Mouse (Mus musculus): ENCODE data around the gene Rnf217. TPM values are rescaled to one million over a fixed set of nuclear protein-coding genes. Genes with fewer than 3 reads are reported as not detected.

Gene Rnf217
- polyA plus RNA-seq (2011; ENCODE audit: insufficient read depth, insufficient read length, low replicate concordance, missing spikeins): 0.50 TPM in 1 of 2 replicates, not detected in the other

GRCm38 (mm10) chr10:31609066-31609961 lies at the start of gene Rnf217:
Rnf217 (minus strand) TSS chr10:31609184.
- no peak for TF ChIP-seq POLR2A (IDR thresholded peaks at IDR 0.05; ENCODE audit: borderline replicate concordance, control insufficient read depth, low read depth, low read length)
- TF ChIP-seq CTCF (IDR thresholded peaks at IDR 0.05; ENCODE audit: control insufficient read depth, insufficient read depth, low read length): no peak

GRCm38 (mm10) chr10:31647270-31647669 lies 38.3 kb upstream of the Rnf217 start:
- 61% methylated on average over 3 of the region's 3 CpGs for WGBS
- H3K27ac ChIP-seq (ENCODE audit: control insufficient read depth, insufficient read depth, low read depth, low read length, poor library complexity): no peak overlapping the region
- no peak overlapping the region for H3K4me3 ChIP-seq (replicated peaks; ENCODE audit: control insufficient read depth, low read depth, low read length)
- TF ChIP-seq CTCF (IDR thresholded peaks at IDR 0.05; ENCODE audit: control insufficient read depth, insufficient read depth, low read length) (no peak), POLR2A (IDR thresholded peaks at IDR 0.05; ENCODE audit: borderline replicate concordance, control insufficient read depth, low read depth, low read length) (no peak)
- H3K4me1 ChIP-seq (ENCODE audit: control insufficient read depth, insufficient read depth, low read length): no peaks in the 10 kb centered on the region

More at GRCm38 (mm10) chr10:31609066-31609961, at the start of gene Rnf217:
- Histone ChIP-seq H3K4me3 (replicated peaks; ENCODE audit: control insufficient read depth, low read depth, low read length) (peak within 1 kb of the TSS; percentile 39), H3K4me1 (ENCODE audit: control insufficient read depth, insufficient read depth, low read length) (no peaks in the 10 kb centered on the region; the same call in 1 of the 2 replicates), H3K27ac (ENCODE audit: control insufficient read depth, insufficient read depth, low read depth, low read length, poor library complexity) (peak within 1 kb of the TSS; percentile 39; the same call in 1 of the 2 replicates)
- 3% methylated on average over 98 of the region's 106 CpGs for WGBS

- H3K4me1 ChIP-seq (ENCODE audit: control insufficient read depth, insufficient read depth, low read length): no peaks in the 10 kb centered on the region
- no peak for TF ChIP-seq CTCF (IDR thresholded peaks at IDR 0.05; ENCODE audit: control insufficient read depth, insufficient read depth, low read length)
- TF ChIP-seq POLR2A (IDR thresholded peaks at IDR 0.05; ENCODE audit: borderline replicate concordance, control insufficient read depth, low read depth, low read length): no peak
- WGBS: 66% methylated on average over 1 of the region's 1 CpGs
Measured at GRCm38 (mm10) chr10:31646083-31646482, 37.1 kb upstream of the Rnf217 start.

GRCm38 (mm10) chr10:31635098-31635497 lies 26.1 kb upstream of the Rnf217 start:
- Histone ChIP-seq H3K4me3 (replicated peaks; ENCODE audit: control insufficient read depth, low read depth, low read length) (no peak overlapping the region), H3K4me1 (ENCODE audit: control insufficient read depth, insufficient read depth, low read length) (no peaks in the 10 kb centered on the region), H3K27ac (ENCODE audit: control insufficient read depth, insufficient read depth, low read depth, low read length, poor library complexity) (no peak overlapping the region)
- WGBS: 76% methylated on average over 3 of the region's 3 CpGs
- TF ChIP-seq POLR2A (IDR thresholded peaks at IDR 0.05; ENCODE audit: borderline replicate concordance, control insufficient read depth, low read depth, low read length): no peak
- TF ChIP-seq CTCF (IDR thresholded peaks at IDR 0.05; ENCODE audit: control insufficient read depth, insufficient read depth, low read length): no peak

More at GRCm38 (mm10) chr10:31646083-31646482, 37.1 kb upstream of the Rnf217 start:
- no peak overlapping the region for H3K27ac ChIP-seq (ENCODE audit: control insufficient read depth, insufficient read depth, low read depth, low read length, poor library complexity)
- H3K4me3 ChIP-seq (replicated peaks; ENCODE audit: control insufficient read depth, low read depth, low read length): no peak overlapping the region

GRCm38 (mm10) chr10:31632005-31632404 lies 23.0 kb upstream of the Rnf217 start:
- TF ChIP-seq POLR2A (IDR thresholded peaks at IDR 0.05; ENCODE audit: borderline replicate concordance, control insufficient read depth, low read depth, low read length): no peak
- TF ChIP-seq CTCF (IDR thresholded peaks at IDR 0.05; ENCODE audit: control insufficient read depth, insufficient read depth, low read length): no peak
- Histone ChIP-seq H3K27ac (ENCODE audit: control insufficient read depth, insufficient read depth, low read depth, low read length, poor library complexity) (no peak overlapping the region), H3K4me1 (ENCODE audit: control insufficient read depth, insufficient read depth, low read length) (no peaks in the 10 kb centered on the region), H3K4me3 (replicated peaks; ENCODE audit: control insufficient read depth, low read depth, low read length) (no peak overlapping the region)
- WGBS: 89% methylated on average over 1 of the region's 1 CpGs

- TF ChIP-seq POLR2A (IDR thresholded peaks at IDR 0.05; ENCODE audit: borderline replicate concordance, control insufficient read depth, low read depth, low read length): no peak
- no peak for TF ChIP-seq CTCF (IDR thresholded peaks at IDR 0.05; ENCODE audit: control insufficient read depth, insufficient read depth, low read length)
- Histone ChIP-seq H3K4me1 (ENCODE audit: control insufficient read depth, insufficient read depth, low read length) (no peaks in the 10 kb centered on the region), H3K4me3 (replicated peaks; ENCODE audit: control insufficient read depth, low read depth, low read length) (no peak overlapping the region), H3K27ac (ENCODE audit: control insufficient read depth, insufficient read depth, low read depth, low read length, poor library complexity) (no peak overlapping the region)
- 40% methylated on average over 2 of the region's 2 CpGs for WGBS
Measured at GRCm38 (mm10) chr10:31615355-31615754, 6.4 kb upstream of the Rnf217 start.

GRCm38 (mm10) chr10:31614111-31614510 lies 5.1 kb upstream of the Rnf217 start:
- Histone ChIP-seq H3K4me1 (ENCODE audit: control insufficient read depth, insufficient read depth, low read length) (no peaks in the 10 kb centered on the region), H3K4me3 (replicated peaks; ENCODE audit: control insufficient read depth, low read depth, low read length) (no peak overlapping the region), H3K27ac (ENCODE audit: control insufficient read depth, insufficient read depth, low read depth, low read length, poor library complexity) (no peak overlapping the region)
- TF ChIP-seq POLR2A (IDR thresholded peaks at IDR 0.05; ENCODE audit: borderline replicate concordance, control insufficient read depth, low read depth, low read length) (no peak), CTCF (IDR thresholded peaks at IDR 0.05; ENCODE audit: control insufficient read depth, insufficient read depth, low read length) (no peak)
- WGBS: 79% methylated on average over 1 of the region's 1 CpGs

GRCm38 (mm10) chr10:31608441-31609065 lies 431 bp downstream of the Rnf217 start:
- peak overlapping the region; percentile 11 for H3K4me3 ChIP-seq (replicated peaks; ENCODE audit: control insufficient read depth, low read depth, low read length)
- TF ChIP-seq CTCF (IDR thresholded peaks at IDR 0.05; ENCODE audit: control insufficient read depth, insufficient read depth, low read length) (no peak), POLR2A (IDR thresholded peaks at IDR 0.05; ENCODE audit: borderline replicate concordance, control insufficient read depth, low read depth, low read length) (no peak)
- H3K27ac ChIP-seq (ENCODE audit: control insufficient read depth, insufficient read depth, low read depth, low read length, poor library complexity): peak overlapping the region; percentile 39; the same call in 1 of the 2 replicates
- 2% methylated on average over 34 of the region's 60 CpGs for WGBS
- H3K4me1 ChIP-seq (ENCODE audit: control insufficient read depth, insufficient read depth, low read length): no peaks in the 10 kb centered on the region; the same call in 1 of the 2 replicates
